Mouse (Mus musculus) testis, adult 2 months (tissue): ENCODE data around the gene Ube2q1.

Experiments
- CTCF ChIP-seq: fragments of 200-500 bp; IDR thresholded peaks from 2 replicates; pipeline ENCODE4 v1.5.1; 2012; ENCODE audit warnings: low read depth, mild to moderate bottlenecking, inconsistent platforms, low read length, moderate library complexity; ENCODE audit not compliant: control insufficient read depth, insufficient read depth, insufficient replicate concordance
- POLR2A ChIP-seq: fragments of 200-500 bp; IDR thresholded peaks from 2 replicates; pipeline ENCODE4 v1.6.1; 2012; ENCODE audit warnings: low read depth, mild to moderate bottlenecking, inconsistent platforms, low read length, moderate library complexity; ENCODE audit not compliant: control insufficient read depth

- TF ChIP-seq CTCF = no peak
- TF ChIP-seq POLR2A = no peak
These were observed 15.4 kb downstream of the Ube2q1 start for GRCm38 (mm10) chr3:89788680-89789352.
